8 mouse cellular contexts compared by ENCODE assay signal in the genomic region with DNA sequence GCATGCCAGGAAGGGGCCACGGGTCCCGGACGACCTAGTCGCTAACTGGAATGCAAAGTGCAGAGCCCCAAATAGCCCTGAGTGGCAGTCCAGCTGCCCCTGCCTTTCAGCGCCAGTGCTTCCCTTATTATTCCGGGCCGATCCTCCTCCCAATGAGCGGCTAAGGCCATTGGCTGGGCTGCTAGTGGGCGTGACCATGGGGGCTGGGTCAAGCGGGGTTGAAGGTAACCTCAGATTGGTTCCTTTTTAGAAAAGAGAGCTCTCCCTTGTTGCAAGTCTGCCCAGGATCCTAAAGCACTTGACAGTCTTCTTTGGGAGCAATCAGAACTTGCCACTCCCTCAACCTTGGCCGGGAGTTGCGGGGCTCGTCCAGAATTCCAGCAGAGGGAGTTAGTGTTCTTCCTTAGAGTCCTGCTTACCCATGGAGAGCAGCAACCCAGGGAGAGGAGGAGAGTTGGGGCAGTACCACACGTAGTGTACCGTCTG. TPM values are rescaled to one million over a fixed set of nuclear protein-coding genes. Genes with fewer than 3 reads are reported as not detected.
DNase-seq lines count a peak whose midpoint lies in the region; ATAC-seq and TF ChIP-seq lines count a peak whose summit lies in the region.

No protein-coding gene starts in this region.

- H3K4me3 ChIP-seq in cortical plate, adult 2 months (ENCODE audit: insufficient read depth, low read length): peak overlapping the region; percentile 31
- peak overlapping the region; percentile 66 for H3K4me3 ChIP-seq in hindbrain, postnatal 0 days (ENCODE audit: low read length)
- H3K4me3 ChIP-seq in left cerebral cortex, adult 2 months: peak overlapping the region; percentile 53
- H3K4me3 ChIP-seq in macrophage (ENCODE audit: inconsistent target): peak overlapping the region; percentile 37

- H3K36me3 ChIP-seq in hindbrain, postnatal 0 days (ENCODE audit: insufficient read depth, low read length): no peaks in the 10 kb centered on the region
- no peaks in the 10 kb centered on the region for H3K36me3 ChIP-seq in macrophage (ENCODE audit: inconsistent target)

- ATAC-seq in activated CD4-positive, CD25-positive, alpha-beta regulatory T cell, adult 4 months: peak; percentile 34
- ATAC-seq in hindbrain, postnatal 0 days: peak; percentile 79

- no peaks in the 10 kb centered on the region for H3K79me2 ChIP-seq in macrophage (ENCODE audit: inconsistent target)

- H3K4me2 ChIP-seq in hindbrain, postnatal 0 days (ENCODE audit: low read depth, low read length): peak overlapping the region; percentile 100

- TF ChIP-seq CTCF in cortical plate, adult 2 months (IDR thresholded peaks at IDR 0.05; ENCODE audit: extremely low read depth, insufficient read depth, low read length): peak; percentile 51
- TF ChIP-seq CTCF in hindbrain, postnatal 0 days (IDR thresholded peaks at IDR 0.05; ENCODE audit: low read depth): peak; percentile 65
- peak; percentile 59 for TF ChIP-seq CTCF in left cerebral cortex, adult 2 months (IDR thresholded peaks at IDR 0.05)

- H3K9ac ChIP-seq in hindbrain, postnatal 0 days (replicated peaks; ENCODE audit: low read length): 0 out of 2 replicates have a peak overlapping the region, but pooled peaks have one; percentile 49

- WGBS in hindbrain, postnatal 0 days: under 1% methylated on average over 15 of the region's 15 CpGs
- WGBS in macrophage (ENCODE audit: missing documents): 9% methylated on average over 15 of the region's 15 CpGs

- intact Hi-C loops in left cerebral cortex, adult 2 months (cut with DNase I): loop anchor here (5.0 kb wide), 2 partner anchors 290 to 360 kb away; a partner anchor contains a TSS

- no peak overlapping the region for H3K27ac ChIP-seq in cortical plate, adult 2 months (ENCODE audit: insufficient read depth, low read length)
- peak overlapping the region; percentile 41; the same call in 1 of the 2 replicates for H3K27ac ChIP-seq in hindbrain, postnatal 0 days
- H3K27ac ChIP-seq in left cerebral cortex, adult 2 months: peak overlapping the region; percentile 1; the same call in 1 of the 2 replicates
- 0 out of 2 replicates have a peak overlapping the region, but pooled peaks have one; percentile 7 for H3K27ac ChIP-seq in macrophage

- no peaks in the 10 kb centered on the region; the same call in 1 of the 2 replicates for H3K4me1 ChIP-seq in cortical plate, adult 2 months (ENCODE audit: control insufficient read depth, insufficient read depth, low read length)
- H3K4me1 ChIP-seq in hindbrain, postnatal 0 days (ENCODE audit: insufficient read depth, low read length): peaks cover 5% of the 10 kb centered on the region; the same call in 1 of the 2 replicates

- DNase-seq in gastrocnemius, adult 8-10 months (ENCODE audit: low spot score in 2 of 2): peak; percentile 79 to 89
- DNase-seq in hindbrain, postnatal 0 days (ENCODE audit: low spot score): peak; percentile 77
- DNase-seq in left cerebral cortex, adult 2 months (ENCODE audit: extremely low spot score in 1 of 2, low spot score in 2 of 2): peak; percentile 61 to 64
- peak; percentile 72 for DNase-seq in right cerebral cortex, adult 18-20 months
- peak; percentile 45 for DNase-seq in urinary bladder, postnatal 10 days (ENCODE audit: low spot score)

- peak; percentile 55; the same call in 1 of the 2 replicates for TF ChIP-seq POLR2A in cortical plate, adult 2 months (IDR thresholded peaks at IDR 0.05; ENCODE audit: extremely low read depth, insufficient read depth, low read length)

- no peaks in the 10 kb centered on the region for H3K27me3 ChIP-seq in hindbrain, postnatal 0 days (ENCODE audit: insufficient read depth, low read length)

- H3K9me3 ChIP-seq in hindbrain, postnatal 0 days (ENCODE audit: low read length): no peaks in the 10 kb centered on the region

RNA-seq across cellular contexts. Expression of a gene that starts 1.2 kb away (rescaled TPM):
- polyA plus RNA-seq in activated CD4-positive, CD25-positive, alpha-beta regulatory T cell, adult 4 months (2017; shearing (Covaris generic)): 1 to 10 TPM in 1 of 2 experiments, under 1 TPM in 1; 0.82 to 2.6 TPM
- 19.1 and 22.2 TPM in 2 replicates for polyA plus RNA-seq in cortical plate, adult 2 months (2012; rRNA removed)
- 100 to 1,000 TPM; 279 to 336 (median 292) TPM for total RNA-seq in gastrocnemius, adult 8-10 months (2022)
- 4.8 and 9.5 TPM in 2 replicates for total RNA-seq in hindbrain, postnatal 0 days (2014; rRNA removed)
- 6.5 and 6.7 TPM in 2 replicates for polyA plus RNA-seq in hindbrain, postnatal 0 days (2015; fragmentation: Nextera tagmentation; extraction: Ambion mirVana)
- total RNA-seq in left cerebral cortex, adult 2 months (2021): 10 to 100 TPM; 13.3 to 15.7 TPM
- total RNA-seq in macrophage (2018; cell fraction: chromatin; rRNA removed): 10 to 100 TPM in 1 of 26 experiments, 1 to 10 TPM in 21, under 1 TPM in 2, not detected in 2; 0.93 to 10.4 (median 2.1) TPM
- total RNA-seq in macrophage (2018; cell fraction: cytosol; rRNA removed): 10 to 100 TPM in 10 of 26 experiments, 1 to 10 TPM in 16; 1.2 to 14.3 (median 5.5) TPM
- total RNA-seq in macrophage (2018; cell fraction: nucleus; rRNA removed): 1 to 10 TPM in 14 of 26 experiments, under 1 TPM in 9, not detected in 3; 0.56 to 7.9 (median 1.8) TPM
- polyA plus RNA-seq in macrophage (2018): 5.5 to 13.5 TPM (median 7.3 TPM) in 3 replicates

RNA-seq across cellular contexts. Expression of a gene that starts 18.0 kb away (rescaled TPM):
- polyA plus RNA-seq in activated CD4-positive, CD25-positive, alpha-beta regulatory T cell, adult 4 months (2017; shearing (Covaris generic)): 100 to 1,000 TPM; 105 to 165 TPM
- polyA plus RNA-seq in cortical plate, adult 2 months (2012; rRNA removed): 133 and 140 TPM in 2 replicates
- total RNA-seq in gastrocnemius, adult 8-10 months (2022): 10 to 100 TPM; 77.9 to 86.5 (median 81.8) TPM
- 87.3 and 89.0 TPM in 2 replicates for total RNA-seq in hindbrain, postnatal 0 days (2014; rRNA removed)
- polyA plus RNA-seq in hindbrain, postnatal 0 days (2015; fragmentation: Nextera tagmentation; extraction: Ambion mirVana): 146 and 151 TPM in 2 replicates
- total RNA-seq in left cerebral cortex, adult 2 months (2021): 100 to 1,000 TPM; 198 to 205 TPM
- 10 to 100 TPM; 15.1 to 68.0 (median 30.0) TPM for total RNA-seq in macrophage (2018; cell fraction: chromatin; rRNA removed)
- 100 to 1,000 TPM in 3 of 26 experiments, 10 to 100 TPM in 23; 58.9 to 126 (median 84.4) TPM for total RNA-seq in macrophage (2018; cell fraction: cytosol; rRNA removed)
- 10 to 100 TPM; 18.8 to 70.9 (median 47.2) TPM for total RNA-seq in macrophage (2018; cell fraction: nucleus; rRNA removed)
- polyA plus RNA-seq in macrophage (2018): 53.3 to 149 TPM (median 126 TPM) in 3 replicates

RNA-seq across cellular contexts. Expression of a gene that starts 38.5 kb away (rescaled TPM):
- polyA plus RNA-seq in activated CD4-positive, CD25-positive, alpha-beta regulatory T cell, adult 4 months (2017; shearing (Covaris generic)): 100 to 1,000 TPM; 208 to 288 TPM
- 5.6 and 6.0 TPM in 2 replicates for polyA plus RNA-seq in cortical plate, adult 2 months (2012; rRNA removed)
- total RNA-seq in gastrocnemius, adult 8-10 months (2022): under 1 TPM; 0.41 to 0.94 (median 0.60) TPM
- 4.0 and 7.5 TPM in 2 replicates for total RNA-seq in hindbrain, postnatal 0 days (2014; rRNA removed)
- 3.5 and 4.0 TPM in 2 replicates for polyA plus RNA-seq in hindbrain, postnatal 0 days (2015; fragmentation: Nextera tagmentation; extraction: Ambion mirVana)
- 1 to 10 TPM; 3.6 to 4.8 TPM for total RNA-seq in left cerebral cortex, adult 2 months (2021)
- total RNA-seq in macrophage (2018; cell fraction: chromatin; rRNA removed): 100 to 1,000 TPM in 25 of 26 experiments, 10 to 100 TPM in 1; 37.2 to 733 (median 434) TPM
- total RNA-seq in macrophage (2018; cell fraction: cytosol; rRNA removed): 100 to 1,000 TPM; 156 to 317 (median 234) TPM
- total RNA-seq in macrophage (2018; cell fraction: nucleus; rRNA removed): 100 to 1,000 TPM in 24 of 26 experiments, 10 to 100 TPM in 2; 63.6 to 558 (median 382) TPM
- polyA plus RNA-seq in macrophage (2018): 194 to 236 TPM (median 225 TPM) in 3 replicates

RNA-seq across cellular contexts. Expression of a gene that starts 47.8 kb away (rescaled TPM):
- polyA plus RNA-seq in activated CD4-positive, CD25-positive, alpha-beta regulatory T cell, adult 4 months (2017; shearing (Covaris generic)): not detected
- 8.2 and 9.2 TPM in 2 replicates for polyA plus RNA-seq in cortical plate, adult 2 months (2012; rRNA removed)
- total RNA-seq in gastrocnemius, adult 8-10 months (2022): 1 to 10 TPM in 3 of 4 experiments, under 1 TPM in 1; 0.83 to 2.9 (median 1.7) TPM
- total RNA-seq in hindbrain, postnatal 0 days (2014; rRNA removed): 8.4 and 10.1 TPM in 2 replicates
- 7.8 and 8.1 TPM in 2 replicates for polyA plus RNA-seq in hindbrain, postnatal 0 days (2015; fragmentation: Nextera tagmentation; extraction: Ambion mirVana)
- total RNA-seq in left cerebral cortex, adult 2 months (2021): 10 to 100 TPM; 41.4 to 43.0 TPM
- total RNA-seq in macrophage (2018; cell fraction: chromatin; rRNA removed): under 1 TPM in 1 of 26 experiments, not detected in 25; 0.32 TPM
- not detected for total RNA-seq in macrophage (2018; cell fraction: cytosol; rRNA removed)
- not detected for total RNA-seq in macrophage (2018; cell fraction: nucleus; rRNA removed)
- not detected in 3 replicates for polyA plus RNA-seq in macrophage (2018)

Comparison
In these comparisons a context has a peak if more than half of its experiments do, and no peak if none do; other contexts are left out.
1. RNA of a gene that starts 38.5 kb away (polyA plus RNA-seq): 208 to 288 TPM in activated CD4-positive, CD25-positive, alpha-beta regulatory T cell, adult 4 months and 194 to 236 TPM in macrophage; 5.6 to 6.0 TPM in cortical plate, adult 2 months and 3.5 to 4.0 TPM in hindbrain, postnatal 0 days; every median in the first group is over 10 times any median in the second.
2. Peak in every context shown above with its lines, with median percentiles within 50 percentile points of each other: H3K4me3 ChIP-seq, CTCF ChIP-seq and DNase-seq.